Mouse (Mus musculus) fat pad, adult 2 months (tissue): ENCODE data around the gene Gm21773.
"Not testable (repeated sequence)": the region's sequence is repeated elsewhere in the genome, so short reads cannot be mapped to it uniquely, and the experiment has no call there.

Experiments
- DNase-seq: peaks from one replicate; pipeline ENCODE4 v3.0.0-alpha.2; 2011; ENCODE audit warnings: low read depth, low spot score; ENCODE audit errors: extremely low read depth

The Gm21773 gene

DNA sequence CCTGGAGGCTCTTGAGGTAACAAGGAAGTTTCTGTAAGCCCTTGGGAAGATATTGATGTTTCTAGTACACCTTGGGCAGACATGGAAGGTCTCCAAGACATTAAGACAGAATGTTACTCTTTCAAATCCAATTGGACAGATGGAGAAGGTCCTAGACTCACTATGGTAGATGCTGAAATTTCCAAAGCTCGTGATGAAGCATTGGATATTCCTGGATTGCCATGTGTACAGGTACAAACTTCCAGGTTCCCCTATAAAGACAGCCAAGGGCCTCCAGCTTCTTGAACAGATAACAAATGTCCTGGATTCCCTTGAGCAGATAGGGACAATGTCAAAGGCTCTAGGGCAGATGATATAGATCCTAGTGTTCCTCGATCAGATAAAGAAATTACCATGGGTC is at the start of gene Gm21773:
Gm21773 (minus strand) TSS at position 101 of the 400 bp plus-strand sequence.
- DNase-seq: not testable (repeated sequence)
